Mouse (Mus musculus) erythroblast, embryonic 14.5 days (primary cell): ENCODE data around the gene Clptm1. TPM values are rescaled to one million over a fixed set of nuclear protein-coding genes. Genes with fewer than 3 reads are reported as not detected.

Source experiments
- H3K27me3 ChIP-seq: 2 replicates; pipeline ENCODE4 v1.6.1; 2012; ENCODE audit warnings: inconsistent platforms; ENCODE audit not compliant: control insufficient read depth
- H3K36me3 ChIP-seq: 2 replicates; pipeline ENCODE4 v1.6.1; 2012; ENCODE audit warnings: mild to moderate bottlenecking, inconsistent platforms; ENCODE audit not compliant: control insufficient read depth
- H3K4me1 ChIP-seq: 2 replicates; pipeline ENCODE4 v1.6.1; 2012; ENCODE audit warnings: inconsistent platforms; ENCODE audit not compliant: control insufficient read depth
- H3K4me3 ChIP-seq: replicated peaks from 2 replicates; pipeline ENCODE3; 2012; ENCODE audit warnings: moderate library complexity, mild to moderate bottlenecking, inconsistent platforms
- H3K9me3 ChIP-seq: 2 replicates; pipeline ENCODE4 v1.6.1; 2012; ENCODE audit warnings: low read length, inconsistent platforms, mixed read lengths; ENCODE audit not compliant: control insufficient read depth
- GATA1 ChIP-seq: IDR thresholded peaks from 2 replicates; pipeline ENCODE4 v1.6.1; 2012; ENCODE audit warnings: low read length, inconsistent platforms, mixed read lengths
- TAL1 ChIP-seq: IDR thresholded peaks from 3 replicates; pipeline ENCODE4 v1.6.1; 2012; ENCODE audit warnings: low read length, inconsistent platforms, mixed read lengths
- polyA plus RNA-seq: library from polyadenylated mRNA; stranded (reverse); fragments of >175 nt; gene quantifications from 2 replicates; pipeline ENCODE4 v1.2.3, GENCODE M21; 2012

Gene Clptm1
- polyA plus RNA-seq, 1 experiment: 15.2 TPM

DNA sequence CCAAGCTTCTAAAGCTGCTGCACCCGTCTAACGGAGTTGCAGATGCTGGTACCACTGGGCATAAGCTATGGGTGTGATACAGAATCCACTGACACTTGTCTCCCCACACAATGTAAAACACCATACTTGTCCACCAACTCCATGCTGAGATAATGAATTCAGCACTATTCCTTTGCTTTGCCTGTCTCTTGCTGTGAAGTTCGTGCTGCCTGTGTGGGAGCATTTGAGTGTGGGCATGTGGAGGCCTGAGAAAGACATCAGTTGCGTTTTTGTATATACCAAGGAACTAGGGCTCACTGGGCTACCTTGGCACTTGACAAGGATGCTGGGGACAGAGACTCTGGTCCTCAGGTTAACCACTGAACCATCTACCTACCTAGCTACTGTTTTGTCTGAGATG is 23.6 kb downstream of the Clptm1 start:
- H3K9me3 ChIP-seq: no peaks in the 10 kb centered on the region
- no peak overlapping the region for H3K4me3 ChIP-seq
- no peak for TF ChIP-seq TAL1
- H3K4me1 ChIP-seq: no peaks in the 10 kb centered on the region
- peaks cover 99% of the 10 kb centered on the region for H3K36me3 ChIP-seq
- H3K27me3 ChIP-seq: no peaks in the 10 kb centered on the region

DNA sequence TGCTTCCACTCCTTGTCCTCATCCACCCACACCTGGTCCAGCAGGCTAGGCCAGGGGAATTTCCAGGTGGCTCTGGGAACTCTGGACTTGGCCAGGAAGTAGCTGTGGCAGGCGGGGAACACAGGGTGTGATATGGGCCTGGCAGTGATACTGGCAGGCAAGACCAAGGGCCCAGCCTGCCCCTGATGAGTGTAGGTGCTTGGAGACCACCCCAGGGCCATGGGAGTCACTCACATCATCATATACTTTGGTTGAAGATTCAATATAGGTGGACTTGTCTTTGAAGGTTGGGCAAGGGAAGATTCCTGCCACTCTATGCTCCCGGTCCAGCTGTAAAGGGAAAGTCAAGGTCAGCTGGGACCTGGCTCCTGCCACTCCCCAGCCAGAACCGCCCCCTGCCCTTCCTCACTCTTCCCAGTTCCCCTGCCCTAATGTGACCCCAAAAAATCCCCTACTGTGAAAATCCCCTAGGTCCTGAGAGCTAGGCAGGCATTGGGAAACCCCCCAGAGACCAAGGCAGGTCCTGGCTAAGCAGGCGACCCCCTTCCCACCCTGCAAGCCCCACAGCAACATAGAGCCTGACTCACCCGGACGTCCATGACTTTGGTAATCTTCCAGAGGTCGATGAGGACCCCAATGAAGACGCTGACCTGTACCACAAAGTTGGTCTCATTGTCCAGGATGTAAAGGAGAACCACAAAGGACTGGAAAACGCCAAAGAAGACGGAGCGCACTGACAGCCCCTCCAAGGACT is 29.6 kb downstream of the Clptm1 start:
- H3K27me3 ChIP-seq: no peaks in the 10 kb centered on the region
- H3K36me3 ChIP-seq: peaks cover 89% of the 10 kb centered on the region
- H3K4me1 ChIP-seq: peaks cover 38% of the 10 kb centered on the region
- no peak for TF ChIP-seq GATA1
- no peak for TF ChIP-seq TAL1
- no peaks in the 10 kb centered on the region for H3K9me3 ChIP-seq
- H3K4me3 ChIP-seq: no peak overlapping the region

DNA sequence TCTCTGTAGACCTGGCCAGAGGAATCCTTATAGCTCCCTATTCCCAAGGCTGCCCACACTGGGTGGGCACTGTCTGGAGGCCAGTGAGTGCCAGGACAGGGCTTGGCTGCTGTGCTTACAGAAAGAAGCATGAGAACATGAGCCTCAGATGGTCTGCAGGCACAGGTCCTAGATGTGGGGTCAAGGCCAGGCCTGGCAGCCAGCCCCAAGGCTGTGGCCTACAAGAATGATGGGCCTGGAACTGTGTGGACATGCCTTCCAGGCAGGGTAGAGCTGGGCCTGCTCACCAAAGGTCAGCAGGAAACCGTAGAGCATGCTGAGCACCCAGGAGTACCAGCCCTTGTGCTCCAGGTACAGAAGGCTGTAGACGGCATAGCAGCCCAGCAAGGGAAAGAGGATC is 30.2 kb downstream of the Clptm1 start:
- Histone ChIP-seq H3K36me3 (peaks cover 83% of the 10 kb centered on the region), H3K4me3 (no peak overlapping the region), H3K4me1 (peaks cover 44% of the 10 kb centered on the region), H3K27me3 (no peaks in the 10 kb centered on the region), H3K9me3 (no peaks in the 10 kb centered on the region)
- no peak for TF ChIP-seq GATA1

DNA sequence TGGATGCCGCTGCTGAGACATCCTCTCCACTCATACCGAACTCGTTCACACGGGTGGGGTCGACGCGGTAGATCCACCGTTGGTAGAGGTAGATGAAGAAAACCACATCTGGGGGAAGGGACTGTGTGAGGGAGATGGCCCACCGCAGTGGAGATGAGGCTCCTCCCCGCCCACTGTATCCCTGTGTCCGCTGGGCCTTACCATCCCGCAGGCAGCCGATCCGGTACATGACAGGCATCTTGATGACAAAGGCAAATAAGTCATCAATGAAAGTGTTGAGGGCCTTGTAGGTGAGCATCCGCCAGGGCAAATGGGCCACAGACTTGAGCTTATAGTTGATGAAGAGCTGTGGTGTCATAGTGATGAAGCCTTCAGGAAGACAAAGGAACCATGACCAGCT is 31.0 kb downstream of the Clptm1 start:
- H3K4me1 ChIP-seq: peaks cover 52% of the 10 kb centered on the region
- no peaks in the 10 kb centered on the region for H3K27me3 ChIP-seq
- H3K36me3 ChIP-seq: peaks cover 75% of the 10 kb centered on the region
- TF ChIP-seq GATA1: no peak
- TF ChIP-seq TAL1: no peak
- H3K4me3 ChIP-seq: no peak overlapping the region
- H3K9me3 ChIP-seq: no peaks in the 10 kb centered on the region

DNA sequence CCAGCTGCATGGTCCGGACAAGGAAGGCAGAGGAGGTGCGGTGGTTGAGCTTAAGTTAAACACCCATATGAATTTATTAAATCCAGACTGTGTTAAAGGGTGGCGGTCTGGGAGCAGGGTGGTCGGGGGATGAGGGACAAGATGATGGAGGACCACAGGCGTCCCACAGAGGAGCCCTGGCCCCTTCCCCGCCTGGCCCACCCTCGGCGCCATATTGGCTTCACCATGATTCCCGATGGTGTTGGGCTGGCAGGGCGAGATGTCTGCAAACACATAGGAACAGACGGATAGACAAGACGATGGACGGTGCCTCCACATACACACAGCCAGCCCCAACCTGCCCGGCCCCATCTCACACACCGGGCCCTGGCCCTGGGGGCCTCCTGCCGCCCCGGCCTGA is 31.6 kb downstream of the Clptm1 start:
- no peaks in the 10 kb centered on the region for H3K9me3 ChIP-seq
- H3K4me3 ChIP-seq: no peak overlapping the region
- H3K27me3 ChIP-seq: no peaks in the 10 kb centered on the region
- no peak for TF ChIP-seq GATA1
- TF ChIP-seq TAL1: no peak
- peaks cover 58% of the 10 kb centered on the region for H3K4me1 ChIP-seq
- peaks cover 69% of the 10 kb centered on the region for H3K36me3 ChIP-seq

DNA sequence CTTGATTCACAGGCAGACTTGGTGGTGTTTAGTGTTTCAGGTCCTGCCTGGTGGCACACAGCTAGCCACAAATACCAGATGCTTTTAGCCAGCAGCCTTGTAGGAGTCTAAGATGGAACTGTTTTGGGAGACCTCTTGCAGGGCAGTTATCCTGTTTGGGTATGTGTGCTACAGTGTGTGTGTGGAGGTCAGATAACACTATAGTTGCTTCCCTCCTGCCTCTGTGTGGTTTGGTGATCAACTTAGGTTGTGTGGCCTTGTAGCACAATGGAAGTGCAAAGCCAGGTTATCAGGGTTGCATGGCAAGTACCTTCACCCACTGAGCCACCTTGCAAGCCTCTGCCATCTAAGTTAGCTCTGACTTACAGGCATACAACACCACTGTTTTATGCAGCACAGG is 32.1 kb downstream of the Clptm1 start:
- TF ChIP-seq GATA1 (peak; percentile 17; the same call in 1 of the 2 replicates), TAL1 (peak; percentile 55; the same call in 2 of the 3 replicates)
- H3K4me3 ChIP-seq: peak overlapping the region; percentile 15
- H3K4me1 ChIP-seq: peaks cover 63% of the 10 kb centered on the region
- H3K27me3 ChIP-seq: no peaks in the 10 kb centered on the region
- peaks cover 64% of the 10 kb centered on the region for H3K36me3 ChIP-seq
- H3K9me3 ChIP-seq: no peaks in the 10 kb centered on the region

DNA sequence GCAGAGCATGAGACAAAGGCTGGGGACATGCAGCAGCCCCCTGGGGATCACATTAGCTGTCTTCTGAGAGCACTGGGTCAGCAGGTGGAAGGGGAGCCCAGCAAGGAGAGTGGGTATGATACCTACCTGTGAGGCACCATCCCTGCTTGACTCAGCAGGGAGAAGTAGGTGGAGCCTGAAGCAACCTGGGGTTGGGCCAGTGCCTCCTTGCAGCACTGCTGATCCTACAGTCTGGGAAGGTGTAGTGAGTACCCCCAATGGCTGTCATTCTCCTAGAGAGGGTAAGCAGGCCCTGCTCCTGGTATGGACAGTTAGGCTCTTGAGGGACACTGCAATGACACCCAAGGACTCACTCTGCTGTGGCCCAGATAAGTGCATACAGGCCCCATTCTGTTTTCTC is 32.6 kb downstream of the Clptm1 start:
- no peaks in the 10 kb centered on the region for H3K27me3 ChIP-seq
- H3K4me3 ChIP-seq: peak overlapping the region; percentile 15
- no peak for TF ChIP-seq TAL1
- TF ChIP-seq GATA1: no peak
- peaks cover 60% of the 10 kb centered on the region for H3K36me3 ChIP-seq
- H3K9me3 ChIP-seq: no peaks in the 10 kb centered on the region
- H3K4me1 ChIP-seq: peaks cover 66% of the 10 kb centered on the region

DNA sequence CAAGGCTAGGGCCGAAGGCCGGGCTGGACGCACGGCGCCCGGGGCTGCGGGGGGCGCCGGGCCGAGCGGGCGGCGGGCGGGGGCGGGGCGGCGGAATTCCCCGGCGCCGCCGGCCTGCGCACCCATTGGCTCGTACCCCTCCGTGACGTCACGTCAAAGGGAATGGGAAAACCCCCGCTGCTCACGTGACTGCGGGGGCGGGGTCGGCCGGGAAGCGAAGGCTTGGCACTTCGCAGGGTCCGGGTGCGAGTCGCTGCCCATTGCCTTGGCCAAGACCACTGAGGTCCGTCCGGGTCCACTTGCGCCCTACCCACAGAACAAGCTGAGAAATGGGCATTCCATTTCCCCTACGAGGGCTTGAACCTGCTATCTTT is 35.5 kb downstream of the Clptm1 start, which contains the start of gene Relb:
Gene Relb, minus strand, starts transcription at position 78 of the 374 bp plus-strand sequence.
- peaks cover 60% of the 10 kb centered on the region for H3K4me1 ChIP-seq
- peaks cover 30% of the 10 kb centered on the region for H3K36me3 ChIP-seq
- no peaks in the 10 kb centered on the region for H3K27me3 ChIP-seq
- H3K9me3 ChIP-seq: no peaks in the 10 kb centered on the region
- no peak for TF ChIP-seq TAL1
- TF ChIP-seq GATA1: no peak
- peak within 1 kb of the TSS; percentile 72 for H3K4me3 ChIP-seq

DNA sequence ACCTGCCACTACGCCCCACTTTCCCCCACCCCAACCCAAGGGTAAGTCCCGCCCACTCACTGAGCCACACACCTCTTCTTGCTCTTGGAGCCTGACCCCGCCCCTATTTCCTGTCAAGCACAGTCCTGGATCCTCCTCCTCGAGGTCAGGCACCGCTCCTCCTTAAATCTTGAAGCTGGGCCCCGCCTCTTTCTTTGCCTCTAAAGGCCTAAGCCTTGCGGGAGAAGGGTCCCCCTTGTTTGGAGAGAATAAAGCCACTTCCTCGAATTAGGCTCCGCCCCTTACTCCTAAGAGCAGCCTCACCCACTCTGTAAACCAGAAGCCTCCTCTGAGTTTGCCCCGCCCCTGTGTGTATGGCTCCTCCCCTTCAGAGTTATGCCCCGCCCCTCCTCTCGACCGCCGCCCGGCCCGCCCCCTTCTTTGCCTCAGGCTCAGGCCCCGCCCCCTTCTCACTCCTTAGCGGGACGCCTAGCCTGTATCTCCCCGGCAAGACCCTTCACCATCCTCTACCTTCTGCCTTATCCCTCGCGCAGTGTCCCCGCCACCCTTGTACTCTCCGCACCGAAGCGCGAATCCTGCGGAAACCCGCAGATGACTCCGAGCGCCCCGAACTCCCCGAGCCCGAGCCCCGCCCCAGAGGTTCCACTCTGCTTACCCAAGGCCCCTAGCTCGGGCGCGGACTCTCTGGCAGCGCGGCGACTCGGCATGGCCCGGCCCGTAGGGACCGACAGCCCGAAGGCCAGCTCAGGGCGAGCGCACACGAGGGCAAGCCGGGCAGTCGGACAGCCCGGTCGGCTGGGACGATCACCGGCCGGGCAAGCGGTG is 36.1 kb downstream of the Clptm1 start:
- peaks cover 54% of the 10 kb centered on the region for H3K4me1 ChIP-seq
- H3K4me3 ChIP-seq: peak overlapping the region; percentile 72
- H3K27me3 ChIP-seq: no peaks in the 10 kb centered on the region; the same call in 1 of the 2 replicates
- no peaks in the 10 kb centered on the region for H3K9me3 ChIP-seq
- H3K36me3 ChIP-seq: peaks cover 24% of the 10 kb centered on the region
- no peak for TF ChIP-seq GATA1
- TF ChIP-seq TAL1: no peak
